Mouse (Mus musculus) gastrocnemius, adult 8-10 months (tissue): ENCODE data around the gene Kcnc4. TPM values are rescaled to one million over a fixed set of nuclear protein-coding genes. Genes with fewer than 3 reads are reported as not detected.

Source experiments
- total RNA-seq, 4 experiments: library from RNA; stranded (reverse); gene quantifications; 2 replicates each; pipeline ENCODE4 v1.2.4; 2022

Gene Kcnc4
- total RNA-seq, 4 experiments from 2014 or later: 42.7 to 61.6 (median 50.2) TPM

Other genes with a start within 250 kb of the Kcnc4 start
- not detected for gene Cym, start 237.8 kb downstream of the Kcnc4 start, total RNA-seq
- not detected for gene A630076J17Rik, start 228.9 kb downstream of the Kcnc4 start, total RNA-seq
- not detected for gene Prok1, start 219.8 kb downstream of the Kcnc4 start, total RNA-seq
- gene Lamtor5, start 180.7 kb downstream of the Kcnc4 start, total RNA-seq: 10 to 100 TPM; 53.4 to 72.8 (median 63.4) TPM
- under 1 TPM in 2 of 4 experiments, not detected in 2; 0.19 to 0.31 TPM for gene Slc16a4, start 168.3 kb downstream of the Kcnc4 start, total RNA-seq
- 10 to 100 TPM; 20.8 to 25.7 (median 22.8) TPM for gene Rbm15, start 125.9 kb downstream of the Kcnc4 start, total RNA-seq
- gene Slc6a17, start 58.5 kb upstream of the Kcnc4 start, total RNA-seq: 1 to 10 TPM in 1 of 4 experiments, under 1 TPM in 3; 0.65 to 1.2 (median 0.80) TPM
- gene Ubl4b, start 95.5 kb upstream of the Kcnc4 start, total RNA-seq: not detected
- gene Alx3, start 135.5 kb upstream of the Kcnc4 start, total RNA-seq: not detected
- not detected for gene Gm10961, start 171.8 kb upstream of the Kcnc4 start, total RNA-seq
- gene Strip1, start 172.1 kb upstream of the Kcnc4 start, total RNA-seq: 10 to 100 TPM; 15.1 to 18.4 (median 16.5) TPM
- 10 to 100 TPM; 21.9 to 29.4 (median 28.6) TPM for gene Ahcyl1, start 237.0 kb upstream of the Kcnc4 start, total RNA-seq